Mouse (Mus musculus) testis, adult 2 months (tissue): ENCODE measurements at regions not wholly inside any gene's neighbourhood (a gene's known extent, or its start where the extent isn't known, plus 50 kb on each side); places are given as distances from the start of the nearest gene placed in this dataset.

Experiments used
- H3K27ac ChIP-seq: fragments of 200-500 bp; 2 replicates; pipeline ENCODE4 v1.5.1; 2012; ENCODE audit warnings: low read depth, low read length; ENCODE audit not compliant: control insufficient read depth, insufficient read depth
- H3K27me3 ChIP-seq: fragments of 200-500 bp; 2 replicates; pipeline ENCODE4 v1.6.1; 2012; ENCODE audit warnings: mild to moderate bottlenecking, low read length, moderate library complexity; ENCODE audit not compliant: control insufficient read depth, insufficient read depth
- H3K36me3 ChIP-seq: fragments of 200-500 bp; 2 replicates; pipeline ENCODE4 v1.6.1; 2012; ENCODE audit warnings: mild to moderate bottlenecking, low read length; ENCODE audit not compliant: control insufficient read depth, insufficient read depth
- H3K4me1 ChIP-seq: fragments of 200-500 bp; 2 replicates; pipeline ENCODE4 v1.6.1; 2012; ENCODE audit warnings: low read length; ENCODE audit not compliant: control insufficient read depth, insufficient read depth
- H3K4me3 ChIP-seq: fragments of 200-500 bp; 2 replicates; pipeline ENCODE4 v1.5.1; 2012; ENCODE audit warnings: low read depth, mild to moderate bottlenecking, low read length, moderate library complexity, mixed read lengths; ENCODE audit not compliant: control insufficient read depth
- CTCF ChIP-seq: fragments of 200-500 bp; IDR thresholded peaks from 2 replicates; pipeline ENCODE4 v1.5.1; 2012; ENCODE audit warnings: low read depth, mild to moderate bottlenecking, inconsistent platforms, low read length, moderate library complexity; ENCODE audit not compliant: control insufficient read depth, insufficient read depth, insufficient replicate concordance
- POLR2A ChIP-seq: fragments of 200-500 bp; IDR thresholded peaks from 2 replicates; pipeline ENCODE4 v1.6.1; 2012; ENCODE audit warnings: low read depth, mild to moderate bottlenecking, inconsistent platforms, low read length, moderate library complexity; ENCODE audit not compliant: control insufficient read depth

DNA sequence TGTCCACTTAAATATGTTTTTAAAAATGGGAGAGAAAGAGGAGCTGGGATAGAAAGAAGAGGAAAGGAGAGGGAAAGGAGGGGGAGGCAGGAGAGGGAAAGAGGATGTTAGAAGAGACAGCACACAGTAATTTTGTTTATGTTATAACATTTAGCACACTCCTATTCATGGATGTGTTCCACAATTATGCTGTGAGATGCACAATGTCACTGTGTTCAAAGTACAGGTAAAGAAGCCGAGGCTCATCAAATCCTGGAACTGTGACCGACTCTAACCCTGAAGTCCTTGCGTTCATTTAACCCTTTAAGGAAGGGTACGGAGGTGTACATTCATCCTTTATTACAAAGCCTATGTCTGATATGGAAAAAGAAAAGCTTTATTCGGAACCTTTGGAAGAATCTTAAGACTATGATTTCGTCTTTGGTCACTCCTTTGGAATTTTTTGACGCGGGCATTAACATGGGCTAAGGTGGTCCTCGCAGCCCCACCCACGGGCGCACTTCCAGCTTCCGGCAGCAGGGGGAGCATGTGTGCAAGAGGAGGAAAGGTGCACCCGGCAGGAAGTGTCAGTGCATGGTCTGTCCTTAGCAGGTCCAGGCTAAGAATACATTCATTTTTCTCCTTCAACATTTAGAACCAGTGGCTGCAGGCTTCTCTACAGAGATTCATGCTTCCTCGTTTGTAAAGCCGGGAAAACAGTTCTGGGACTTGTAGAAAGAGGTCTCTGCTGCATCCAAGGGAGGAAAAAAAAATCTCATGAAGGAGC is 297.2 kb upstream of the Klf3 start:
- no peak for TF ChIP-seq POLR2A
- peak; percentile 96 for TF ChIP-seq CTCF
- Histone ChIP-seq H3K36me3 (no peaks in the 10 kb centered on the region), H3K27ac (no peak overlapping the region; the same call in 1 of the 2 replicates), H3K27me3 (no peaks in the 10 kb centered on the region), H3K4me3 (no peak overlapping the region; the same call in 1 of the 2 replicates), H3K4me1 (peaks cover 9% of the 10 kb centered on the region)

DNA sequence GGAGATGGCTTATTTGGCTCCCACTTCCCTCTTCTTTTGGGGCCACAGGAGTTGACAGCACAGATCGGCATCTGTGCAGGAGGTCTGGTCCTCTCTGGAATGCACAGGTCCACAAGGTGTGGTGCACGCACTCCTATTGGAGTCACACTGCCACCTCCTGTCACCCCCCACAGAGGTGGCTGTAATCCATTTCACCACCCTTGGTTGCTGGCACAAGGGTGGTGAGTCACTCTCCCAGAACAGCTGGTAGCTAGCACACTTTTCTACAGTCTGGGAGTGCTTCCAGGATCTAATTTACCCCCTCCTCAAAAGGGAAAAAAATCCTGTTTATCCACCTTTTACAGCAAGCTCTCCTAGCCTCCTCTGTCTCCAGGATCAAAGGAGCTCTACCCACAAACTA is 294.6 kb upstream of the Klf3 start:
- TF ChIP-seq CTCF: no peak
- TF ChIP-seq POLR2A: no peak
- no peak overlapping the region for H3K4me3 ChIP-seq
- peaks cover 13% of the 10 kb centered on the region for H3K4me1 ChIP-seq
- H3K27ac ChIP-seq: no peak overlapping the region
- no peaks in the 10 kb centered on the region for H3K27me3 ChIP-seq
- H3K36me3 ChIP-seq: no peaks in the 10 kb centered on the region

DNA sequence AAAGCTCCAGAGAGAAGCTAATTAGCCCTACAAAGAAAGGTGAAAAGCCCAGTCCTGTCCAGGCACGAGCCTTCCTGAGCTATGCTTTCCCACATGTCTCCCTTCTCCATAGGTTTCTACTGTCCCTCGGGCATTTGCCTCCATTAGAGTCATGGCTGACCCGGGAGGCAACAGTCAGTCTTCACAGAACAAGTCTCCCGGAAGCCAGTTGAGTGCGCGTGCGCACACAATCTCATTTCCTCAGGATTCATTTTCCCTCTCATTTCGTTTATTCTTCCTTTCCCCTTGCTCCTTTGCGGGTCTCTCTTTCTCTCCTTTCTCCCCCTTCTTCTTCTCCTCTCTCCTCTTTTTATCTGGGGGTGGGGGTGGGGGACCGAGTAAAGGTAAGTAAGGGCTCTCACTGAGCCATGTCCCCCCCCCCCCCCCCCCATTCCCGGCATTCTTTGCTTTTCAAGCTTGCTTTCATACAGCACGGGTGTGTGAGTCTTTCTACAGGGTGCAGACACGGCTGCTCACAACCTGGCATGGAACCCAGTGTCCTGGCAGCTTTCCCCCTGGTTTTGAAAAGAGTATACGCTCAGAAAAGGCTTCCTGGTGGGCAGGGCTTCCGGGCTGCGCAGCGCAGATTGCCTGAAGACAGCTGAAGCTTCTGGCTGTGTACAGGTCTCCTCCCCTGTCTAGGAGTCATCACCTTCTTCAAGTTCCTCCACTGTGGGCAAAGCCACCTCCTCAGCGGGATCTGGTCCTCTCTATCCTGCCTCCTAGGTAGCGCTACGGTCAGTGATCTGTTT is 289.8 kb upstream of the Klf3 start:
- H3K27me3 ChIP-seq: no peaks in the 10 kb centered on the region
- no peaks in the 10 kb centered on the region for H3K36me3 ChIP-seq
- TF ChIP-seq CTCF (no peak), POLR2A (peak; percentile 52)
- peaks cover 5% of the 10 kb centered on the region; the same call in 1 of the 2 replicates for H3K4me1 ChIP-seq
- peak overlapping the region; percentile 95 for H3K27ac ChIP-seq
- H3K4me3 ChIP-seq: peak overlapping the region; percentile 87

GRCm38 (mm10) chr5:64516115-64516665 is 287.0 kb upstream of the Klf3 start:
- Histone ChIP-seq H3K4me3 (no peak overlapping the region), H3K4me1 (peaks cover 5% of the 10 kb centered on the region; the same call in 1 of the 2 replicates), H3K27ac (no peak overlapping the region), H3K27me3 (no peaks in the 10 kb centered on the region), H3K36me3 (no peaks in the 10 kb centered on the region)
- TF ChIP-seq POLR2A (no peak), CTCF (no peak)

GRCm38 (mm10) chr5:64517241-64517640 is 285.9 kb upstream of the Klf3 start:
- Histone ChIP-seq H3K4me1 (peaks cover 5% of the 10 kb centered on the region; the same call in 1 of the 2 replicates), H3K27me3 (no peaks in the 10 kb centered on the region), H3K36me3 (no peaks in the 10 kb centered on the region), H3K4me3 (no peak overlapping the region), H3K27ac (no peak overlapping the region)
- TF ChIP-seq POLR2A: no peak
- TF ChIP-seq CTCF: no peak

GRCm38 (mm10) chr5:64517835-64518234 is 285.4 kb upstream of the Klf3 start:
- peaks cover 2% of the 10 kb centered on the region; the same call in 1 of the 2 replicates for H3K4me1 ChIP-seq
- TF ChIP-seq CTCF: no peak
- H3K36me3 ChIP-seq: no peaks in the 10 kb centered on the region
- H3K27me3 ChIP-seq: no peaks in the 10 kb centered on the region
- H3K4me3 ChIP-seq: no peak overlapping the region
- no peak overlapping the region for H3K27ac ChIP-seq

GRCm38 (mm10) chr5:64519036-64519435 is 284.2 kb upstream of the Klf3 start:
- TF ChIP-seq CTCF: no peak
- no peak for TF ChIP-seq POLR2A
- Histone ChIP-seq H3K36me3 (no peaks in the 10 kb centered on the region), H3K4me3 (no peak overlapping the region)

More at GRCm38 (mm10) chr5:64519036-64519435, 284.2 kb upstream of the Klf3 start:
- Histone ChIP-seq H3K4me1 (no peaks in the 10 kb centered on the region; the same call in 1 of the 2 replicates), H3K27ac (no peak overlapping the region), H3K27me3 (no peaks in the 10 kb centered on the region)
